Mouse (Mus musculus): ENCODE measurements at regions not wholly inside any gene's neighbourhood (a gene's known extent, or its start where the extent isn't known, plus 50 kb on each side); places are given as distances from the start of the nearest gene placed in this dataset.

DNA sequence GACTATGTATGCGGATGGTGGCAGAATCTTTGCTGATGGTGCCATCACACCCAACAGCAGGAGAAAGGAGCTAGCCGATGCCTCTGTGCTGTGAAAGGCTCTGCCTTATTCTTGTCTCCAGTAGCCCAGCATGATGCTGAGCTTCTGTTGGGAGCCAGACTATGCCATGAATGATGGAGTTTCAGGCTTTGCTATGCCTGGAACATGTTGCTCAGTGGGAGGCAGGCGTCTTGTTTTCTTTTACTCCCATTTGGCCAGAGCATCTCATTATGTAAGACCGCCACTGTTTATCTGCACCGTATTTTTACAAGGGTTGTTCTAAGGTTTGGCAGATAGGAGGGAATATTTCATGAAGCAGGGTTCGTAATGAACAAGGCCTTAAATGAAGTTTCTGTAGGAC is 97.8 kb downstream of the Gja1 start:
- TF ChIP-seq CTCF (IDR thresholded peaks at IDR 0.05; ENCODE audit: low read depth) (no peak), EP300 (optimal IDR thresholded peaks at IDR 0.05) (no peak)
